Mouse (Mus musculus): Measurements from ENCODE around the gene Gm12695. TPM values are rescaled to one million over a fixed set of nuclear protein-coding genes. Genes with fewer than 3 reads are reported as not detected.

Gene Gm12695
- not detected in 2 replicates for polyA plus RNA-seq (2012; rRNA removed)

DNA sequence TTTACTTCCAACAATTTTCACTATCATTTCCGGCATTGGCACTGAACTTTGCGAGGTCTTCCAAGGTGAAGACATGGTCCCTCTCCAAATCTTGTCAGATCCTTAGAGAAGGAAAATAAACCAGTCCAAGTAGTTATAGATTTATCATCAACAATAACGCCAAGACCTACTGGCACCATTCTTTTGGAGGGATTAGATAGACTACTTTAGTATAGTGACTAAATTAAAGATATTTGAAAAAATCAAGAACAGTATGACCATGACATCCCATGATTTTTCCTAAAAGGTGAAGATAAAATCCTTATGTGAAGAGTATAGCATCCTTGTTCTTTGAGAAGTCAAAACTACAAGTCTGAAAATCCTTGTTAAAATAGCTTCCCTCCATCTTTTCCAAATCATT lies at the start of gene Gm12695:
Gene Gm12695 (minus strand): TSS at position 101 of the 400 bp plus-strand sequence.
- no peak for DNase-seq (ENCODE audit: low read depth, low spot score)
- 74% methylated on average over 3 of the region's 3 CpGs for WGBS

DNA sequence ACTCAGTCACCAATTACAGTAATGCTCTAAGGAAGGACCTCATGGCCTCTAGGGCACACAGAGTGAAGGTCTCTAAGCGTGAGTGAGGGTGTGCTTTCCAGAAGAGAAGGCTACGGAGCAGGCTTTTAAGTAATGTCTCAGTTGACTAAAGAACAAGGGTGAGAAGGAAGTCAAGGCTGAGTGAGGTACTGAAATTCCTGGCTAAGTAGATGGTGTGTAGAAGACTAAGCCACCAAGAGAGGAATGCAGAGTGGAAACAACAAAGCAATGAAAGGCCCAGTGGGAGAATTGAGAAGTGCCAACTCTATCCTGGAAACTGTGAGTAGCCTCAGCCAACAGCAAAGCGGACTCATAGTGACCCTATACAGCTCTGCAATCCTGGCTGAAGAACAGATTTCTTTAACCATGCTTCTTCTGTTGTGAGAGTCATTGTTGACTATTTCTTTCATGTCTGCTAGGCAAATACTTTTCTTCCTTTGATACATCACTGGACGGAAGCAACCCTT lies 40.6 kb upstream of the Gm12695 start:
- WGBS: 76% methylated on average over 4 of the region's 4 CpGs

GRCm38 (mm10) chr4:96806824-96807808 lies 22.1 kb upstream of the Gm12695 start:
- no peak for DNase-seq (ENCODE audit: low read depth, low spot score)
- 51% methylated on average over 6 of the region's 6 CpGs for WGBS

More for the DNA sequence above, 40.6 kb upstream of the Gm12695 start:
- no peak for DNase-seq (ENCODE audit: low read depth, low spot score)

- WGBS: 35% methylated on average over 7 of the region's 7 CpGs
- no peak for DNase-seq (ENCODE audit: low read depth, low spot score)
These were observed 14.6 kb upstream of the Gm12695 start for GRCm38 (mm10) chr4:96799380-96800157.

DNA sequence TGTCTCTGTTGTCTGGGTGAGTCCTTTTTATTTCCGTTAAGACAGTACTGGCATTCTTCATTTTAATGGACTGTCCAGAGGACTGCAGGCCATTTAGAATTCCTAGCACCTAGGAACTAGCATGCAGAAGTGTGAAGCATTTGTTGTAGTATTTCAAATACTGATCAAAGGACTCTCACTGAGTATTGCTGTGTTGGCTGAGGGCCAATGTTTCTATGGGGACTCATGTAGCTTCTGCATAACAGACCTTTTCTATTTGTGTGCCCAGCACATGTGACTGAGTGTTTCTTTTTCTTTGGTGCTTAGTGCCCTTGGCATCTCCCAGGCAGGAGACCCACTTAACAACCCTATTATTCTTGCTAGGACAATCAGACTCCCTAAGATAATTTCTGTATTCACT lies 12.6 kb upstream of the Gm12695 start:
- DNase-seq (ENCODE audit: low read depth, low spot score): no peak
- 59% methylated on average over 1 of the region's 1 CpGs for WGBS

- DNase-seq (ENCODE audit: low read depth, low spot score): no peak
These were observed 6.3 kb upstream of the Gm12695 start for GRCm38 (mm10) chr4:96791301-96791700.

DNA sequence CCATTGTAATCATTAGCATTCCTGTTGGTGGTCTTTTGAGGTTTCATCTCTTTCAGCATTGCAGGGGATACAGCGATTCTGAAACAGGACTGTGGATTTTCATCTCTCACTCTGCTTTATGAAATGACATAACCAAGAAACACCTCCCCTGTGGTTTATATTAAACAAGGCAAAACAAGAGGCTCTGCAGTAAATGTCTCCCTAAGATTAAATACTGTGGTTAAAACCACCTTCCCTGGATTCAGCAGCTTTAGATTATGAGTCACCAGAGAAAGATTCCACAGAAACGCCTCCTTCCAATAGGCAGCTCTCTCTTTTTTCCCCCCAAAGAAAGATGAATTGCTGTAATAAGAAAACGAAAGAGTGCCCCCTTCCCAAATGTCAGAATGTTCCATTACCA lies 4.9 kb upstream of the Gm12695 start:
- 41% methylated on average over 3 of the region's 3 CpGs for WGBS
- DNase-seq (ENCODE audit: low read depth, low spot score): no peak

- WGBS: 22% methylated on average over 7 of the region's 7 CpGs
- DNase-seq (ENCODE audit: low read depth, low spot score): no peak
These were observed 1.6 kb upstream of the Gm12695 start for GRCm38 (mm10) chr4:96786610-96787009.

- 82% methylated on average over 3 of the region's 3 CpGs for WGBS
- no peak for DNase-seq (ENCODE audit: low read depth, low spot score)
These were observed 11.9 kb downstream of the Gm12695 start for GRCm38 (mm10) chr4:96772966-96773566.

- DNase-seq (ENCODE audit: low read depth, low spot score): no peak
- 64% methylated on average over 2 of the region's 2 CpGs for WGBS
These were observed 18.5 kb downstream of the Gm12695 start for GRCm38 (mm10) chr4:96766396-96766998.

DNA sequence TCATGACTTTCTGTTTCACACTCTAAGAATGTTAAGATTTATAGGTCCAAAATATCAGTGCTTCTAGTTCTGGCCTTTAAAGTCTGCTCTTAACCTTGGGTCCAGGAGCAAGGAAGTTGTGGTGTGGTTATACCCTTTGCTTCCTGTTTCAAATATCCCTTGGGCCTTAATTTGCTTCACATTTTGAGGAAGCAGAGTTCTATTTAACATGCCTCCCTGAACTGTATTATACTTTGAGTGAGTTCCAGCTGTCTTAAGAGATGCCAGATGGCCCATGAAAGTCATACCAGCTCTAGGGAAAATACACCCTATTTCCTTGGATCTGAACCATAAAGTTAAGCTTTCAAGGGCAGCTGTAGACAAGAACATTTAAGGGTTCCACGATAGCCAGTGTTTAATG lies 33.0 kb downstream of the Gm12695 start:
- DNase-seq (ENCODE audit: low read depth, low spot score): no peak
- WGBS: 9% methylated on average over 1 of the region's 1 CpGs

GRCm38 (mm10) chr4:96740472-96740871 lies 44.5 kb downstream of the Gm12695 start:
- no peak for DNase-seq (ENCODE audit: low read depth, low spot score)
- 86% methylated on average over 3 of the region's 3 CpGs for WGBS

DNA sequence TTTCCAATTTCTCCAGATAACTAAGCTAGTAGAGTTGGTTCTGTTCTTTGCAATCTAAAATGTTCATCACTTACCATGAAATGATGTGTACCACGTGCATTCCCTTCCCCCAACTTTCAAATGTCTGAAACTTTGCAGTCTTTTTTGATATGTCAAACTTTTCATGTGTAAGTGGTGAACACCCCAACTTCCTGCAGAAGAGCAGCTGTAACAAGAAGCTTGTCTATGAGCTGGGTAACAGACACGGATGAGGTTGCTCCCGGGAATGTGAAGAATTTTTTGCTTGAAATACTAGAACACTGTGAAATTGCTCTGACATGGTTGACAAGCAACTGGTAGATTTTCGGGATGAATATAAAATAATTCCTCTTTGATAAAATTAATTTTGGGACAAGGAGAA lies 55.7 kb downstream of the Gm12695 start:
- 63% methylated on average over 4 of the region's 4 CpGs for WGBS
- no peak for DNase-seq (ENCODE audit: low read depth, low spot score)

GRCm38 (mm10) chr4:96728211-96728610 lies 56.8 kb downstream of the Gm12695 start:
- no peak for DNase-seq (ENCODE audit: low read depth, low spot score)
- WGBS: 56% methylated on average over 3 of the region's 3 CpGs

DNA sequence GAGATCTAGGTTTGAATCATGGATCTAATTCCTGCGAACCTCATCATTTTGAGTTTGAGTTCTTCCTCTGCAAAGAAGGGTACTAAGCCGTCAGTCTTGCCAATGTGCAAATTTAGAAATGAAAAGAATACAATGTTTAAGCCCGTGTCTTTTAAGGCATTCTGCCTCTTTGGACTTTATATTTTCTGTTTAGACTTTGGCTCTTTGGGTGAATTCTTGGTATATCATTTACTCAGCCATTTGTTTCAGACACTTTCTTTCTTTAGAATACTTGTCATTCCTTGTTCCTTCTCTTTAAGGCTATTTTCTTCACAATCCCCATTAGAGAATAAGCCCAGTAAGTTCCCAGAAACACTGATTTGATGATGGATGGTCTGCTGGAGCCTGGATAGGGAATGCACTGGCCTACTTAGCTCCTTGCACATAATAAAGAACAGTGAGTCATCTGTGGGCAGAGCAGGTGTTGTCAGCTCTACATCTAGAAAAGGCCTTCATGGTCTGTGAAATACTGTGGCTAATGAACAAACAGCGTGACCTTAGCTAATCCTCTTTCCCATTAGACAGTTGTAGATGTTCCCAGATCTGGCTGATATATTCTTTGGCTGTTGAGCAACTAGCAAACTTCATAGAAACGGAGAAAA lies 59.5 kb downstream of the Gm12695 start:
- WGBS: 60% methylated on average over 5 of the region's 5 CpGs
- DNase-seq (ENCODE audit: low read depth, low spot score): no peak

DNA sequence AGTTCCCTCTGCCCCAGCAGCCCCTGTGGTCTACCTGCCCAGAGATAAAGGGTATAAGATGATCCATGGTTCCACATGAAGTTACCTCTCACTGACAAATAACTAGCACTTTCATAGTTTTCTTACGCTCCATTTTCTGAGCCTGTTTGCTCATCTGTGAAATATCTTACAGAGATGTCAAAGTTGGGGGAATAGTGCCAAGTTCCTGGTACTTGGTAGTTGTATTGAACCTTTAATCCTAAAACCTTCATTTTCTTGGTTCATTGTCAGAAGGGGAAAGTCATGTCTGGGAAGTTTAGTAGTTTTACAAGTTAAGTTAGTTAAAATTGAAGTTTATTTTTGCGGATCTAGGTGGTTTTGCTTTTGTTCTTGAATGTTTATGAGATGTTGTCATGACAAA lies 62.7 kb downstream of the Gm12695 start:
- 66% methylated on average over 2 of the region's 2 CpGs for WGBS

GRCm38 (mm10) chr4:96718977-96719966 lies 65.7 kb downstream of the Gm12695 start:
- 56% methylated on average over 4 of the region's 4 CpGs for WGBS
- no peak for DNase-seq (ENCODE audit: low read depth, low spot score)

More for the DNA sequence above, 62.7 kb downstream of the Gm12695 start:
- no peak for DNase-seq (ENCODE audit: low read depth, low spot score)

DNA sequence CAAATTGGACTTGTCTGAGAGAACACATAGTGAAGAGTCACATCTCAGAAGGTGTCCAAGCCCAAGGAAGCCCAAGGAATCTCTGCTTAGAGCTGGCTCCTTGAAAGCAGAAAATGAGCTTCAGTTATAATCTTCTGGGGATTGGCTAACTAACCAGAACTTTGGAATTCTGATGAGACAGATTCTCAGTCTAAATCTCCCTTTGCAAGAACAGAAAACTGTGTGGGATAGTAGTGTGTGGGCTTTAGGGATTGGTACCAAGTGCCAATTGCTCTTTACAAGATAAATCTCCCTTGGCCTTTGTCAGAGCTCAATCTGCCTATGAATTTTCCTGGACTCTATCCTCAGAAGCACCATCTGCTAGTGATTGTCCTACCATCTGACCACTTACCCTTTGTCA lies 66.5 kb downstream of the Gm12695 start:
- no peak for DNase-seq (ENCODE audit: low read depth, low spot score)

All from large intestine, adult 2 months (tissue).